Comparison of ENCODE assay signal across 19 mouse cellular contexts in genomic region chr3:106510669-106511068, GRCm38 (mm10). TPM values are rescaled to one million over a fixed set of nuclear protein-coding genes. Genes with fewer than 3 reads are reported as not detected.
A peak's percentile ranks its signal among the peaks of the same experiment; 100 is the strongest.
DNase-seq lines count a peak whose midpoint lies in the region; ATAC-seq and TF ChIP-seq lines count a peak whose summit lies in the region.
"Had no signal": no experiment of that assay in that cellular context is flagged by ENCODE, and none has a peak within 500 bp of the region (broad histone marks: within the 10 kb centered on the region; RNA-seq: fewer than 3 reads in every experiment).

No protein-coding gene starts in this region.

- 11% methylated on average over 1 of the region's 1 CpGs for WGBS in liver, adult 2 months
- 81% methylated on average over 1 of the region's 1 CpGs for WGBS in liver, embryonic 11.5 days
- WGBS in liver, postnatal 0 days (ENCODE audit: insufficient replicate concordance), result 67% methylated on average over 1 of the region's 1 CpGs

- H3K79me2 ChIP-seq in liver, adult 2 months (ENCODE audit: control insufficient read depth, insufficient read depth, low read length), result peaks cover 3% of the 10 kb centered on the region; the same call in 1 of the 2 replicates

- H3K9me3 ChIP-seq in liver, embryonic 11.5 days (ENCODE audit: control insufficient read depth, low read length), result no peaks in the 10 kb centered on the region
- H3K9me3 ChIP-seq in liver, postnatal 0 days (ENCODE audit: low read length), result no peaks in the 10 kb centered on the region
- H3K9me3 ChIP-seq: G1E had no signal

- TF ChIP-seq POLR2A in liver, adult 2 months (IDR thresholded peaks at IDR 0.05; ENCODE audit: extremely low read depth, insufficient read depth, low read length), result no peak

- no peak for ATAC-seq in liver, embryonic 11.5 days (replicated peaks; ENCODE audit: low FRiP score)
- peak; percentile 56; the same call in 1 of the 2 replicates for ATAC-seq in liver, postnatal 0 days
- ATAC-seq: activated CD4-positive, CD25-positive, alpha-beta regulatory T cell, adult 4 months; CD4-positive, CD25-positive, alpha-beta regulatory T cell, adult 4 months; Patski had no signal

- DNase-seq in liver, adult 2 months (ENCODE audit: extremely low read depth, low read depth, low spot score), result peak; percentile 87
- DNase-seq in liver, embryonic 11.5 days (ENCODE audit: low spot score), result no peak
- no peak for DNase-seq in liver, postnatal 0 days
- no peak for DNase-seq in liver
- DNase-seq: adrenal gland, adult 2 months; adrenal gland, adult 8-10 months; adrenal gland, postnatal 10 days; adrenal gland, postnatal 14 days; adrenal gland, postnatal 25 days; adrenal gland, postnatal 36 days; B cell, adult 2 months; cerebellum, adult 11 months; cerebellum, adult 11-12 months; cerebellum, adult 18-20 months had no signal

- H3K9ac ChIP-seq in liver, adult 2 months (ENCODE audit: low read depth, low read length), result no peak overlapping the region
- no peak overlapping the region for H3K9ac ChIP-seq in liver, embryonic 11.5 days (ENCODE audit: low read depth, low read length)
- H3K9ac ChIP-seq in liver, postnatal 0 days (replicated peaks), result no peak overlapping the region

- no peak overlapping the region for H3K4me3 ChIP-seq in liver, adult 2 months (ENCODE audit: insufficient read depth, low read depth, low read length)
- no peak overlapping the region for H3K4me3 ChIP-seq in liver, embryonic 11.5 days (ENCODE audit: low read depth, low read length)
- H3K4me3 ChIP-seq in liver, postnatal 0 days (ENCODE audit: low read depth, low read length), result no peak overlapping the region

- no peaks in the 10 kb centered on the region for H3K27me3 ChIP-seq in liver, adult 2 months (ENCODE audit: control insufficient read depth, insufficient read depth, low read length)
- no peaks in the 10 kb centered on the region for H3K27me3 ChIP-seq in liver, embryonic 11.5 days (replicated peaks; ENCODE audit: control insufficient read depth, insufficient read depth, low read length)
- no peaks in the 10 kb centered on the region for H3K27me3 ChIP-seq in liver, postnatal 0 days (ENCODE audit: insufficient read depth, low read length)
- H3K27me3 ChIP-seq: CH12.LX, Patski had no signal

- peaks cover 4% of the 10 kb centered on the region for H3K36me3 ChIP-seq in liver, adult 2 months (ENCODE audit: control insufficient read depth, insufficient read depth, low read length)
- H3K36me3 ChIP-seq in liver, embryonic 11.5 days (ENCODE audit: control insufficient read depth, insufficient read depth, low read length), result no peaks in the 10 kb centered on the region
- H3K36me3 ChIP-seq in liver, postnatal 0 days (replicated peaks; ENCODE audit: insufficient read depth, low read length), result peaks cover 5% of the 10 kb centered on the region; the same call in 1 of the 2 replicates

- no peak overlapping the region for H3K4me2 ChIP-seq in liver, embryonic 11.5 days
- no peak overlapping the region for H3K4me2 ChIP-seq in liver, postnatal 0 days (ENCODE audit: low read depth, low read length)

- no peak overlapping the region for H3K27ac ChIP-seq in liver, adult 2 months (replicated peaks; ENCODE audit: insufficient read depth, low read depth, low read length)
- no peak overlapping the region for H3K27ac ChIP-seq in liver, embryonic 11.5 days (ENCODE audit: low read depth, low read length)
- H3K27ac ChIP-seq in liver, postnatal 0 days (ENCODE audit: low read depth), result no peak overlapping the region

- peaks cover 6% of the 10 kb centered on the region for H3K4me1 ChIP-seq in liver, adult 2 months (ENCODE audit: control insufficient read depth, insufficient read depth, low read length)
- H3K4me1 ChIP-seq in liver, embryonic 11.5 days (replicated peaks; ENCODE audit: control insufficient read depth, insufficient read depth, low read length), result no peaks in the 10 kb centered on the region
- no peaks in the 10 kb centered on the region; the same call in 1 of the 2 replicates for H3K4me1 ChIP-seq in liver, postnatal 0 days (ENCODE audit: insufficient read depth)

- no peak for TF ChIP-seq EP300 in liver, postnatal 0 days (IDR thresholded peaks at IDR 0.05; ENCODE audit: low read depth)

- no peak for TF ChIP-seq CTCF in liver, adult 2 months (IDR thresholded peaks at IDR 0.05; ENCODE audit: low read depth, low read length)
- no peak for TF ChIP-seq CTCF in liver, postnatal 0 days (IDR thresholded peaks at IDR 0.05; ENCODE audit: low read depth)

RNA-seq across cellular contexts. Expression of gene Dennd2d, which starts 28.5 kb away (rescaled TPM):
- 7.3 and 8.0 TPM in 2 replicates for total RNA-seq in liver, adult 2 months (2014; rRNA removed)
- polyA plus RNA-seq in liver, adult 2 months (2012; rRNA removed), result 3.4 and 4.9 TPM in 2 replicates
- 5.2 and 6.1 TPM in 2 replicates for polyA plus RNA-seq in liver, embryonic 11.5 days (2014; fragmentation: Nextera tagmentation; extraction: Ambion mirVana)
- 7.6 and 7.7 TPM in 2 replicates for polyA plus RNA-seq in liver, postnatal 0 days (2015; fragmentation: Nextera tagmentation; extraction: Ambion mirVana)

RNA-seq across cellular contexts. Expression of gene Dram2, which starts 36.9 kb away (rescaled TPM):
- 116 and 144 TPM in 2 replicates for total RNA-seq in liver, adult 2 months (2014; rRNA removed)
- polyA plus RNA-seq in liver, adult 2 months (2012; rRNA removed), result 47.0 and 48.6 TPM in 2 replicates
- 34.7 and 40.5 TPM in 2 replicates for polyA plus RNA-seq in liver, embryonic 11.5 days (2014; fragmentation: Nextera tagmentation; extraction: Ambion mirVana)
- 76.4 and 79.1 TPM in 2 replicates for polyA plus RNA-seq in liver, postnatal 0 days (2015; fragmentation: Nextera tagmentation; extraction: Ambion mirVana)

RNA-seq across cellular contexts. Expression of gene Cept1, which starts 36.9 kb away (rescaled TPM):
- total RNA-seq in liver, adult 2 months (2014; rRNA removed), result 105 and 108 TPM in 2 replicates
- 32.9 and 33.2 TPM in 2 replicates for polyA plus RNA-seq in liver, adult 2 months (2012; rRNA removed)
- 40.7 and 43.0 TPM in 2 replicates for polyA plus RNA-seq in liver, embryonic 11.5 days (2014; fragmentation: Nextera tagmentation; extraction: Ambion mirVana)
- polyA plus RNA-seq in liver, postnatal 0 days (2015; fragmentation: Nextera tagmentation; extraction: Ambion mirVana), result 59.4 and 64.1 TPM in 2 replicates
